Mouse (Mus musculus): ENCODE measurements around the gene Tmem178.

- TF ChIP-seq CTCF (IDR thresholded peaks at IDR 0.05; ENCODE audit: low read depth, low read length) (no peak), POLR2A (IDR thresholded peaks at IDR 0.05; ENCODE audit: borderline replicate concordance, low read depth, low read length) (no peak)
Observed at GRCm38 (mm10) chr17:81010844-81011685, 66.6 kb downstream of the Tmem178 start.

All from bone marrow macrophage, adult 2 months (primary cell).